Mouse (Mus musculus): Measurements from ENCODE around the gene Zcwpw1.

- TF ChIP-seq POLR2A (IDR thresholded peaks at IDR 0.05; ENCODE audit: insufficient read depth, low read length) (no peak), CTCF (IDR thresholded peaks at IDR 0.05; ENCODE audit: low read depth, low read length) (no peak), EP300 (IDR thresholded peaks at IDR 0.05; ENCODE audit: insufficient read depth, low read depth, low read length) (no peak)
Measured at GRCm38 (mm10) chr5:137756106-137756505, 31.5 kb upstream of the Zcwpw1 start.
